Mouse (Mus musculus): ENCODE results near the gene Ang. TPM values are rescaled to one million over a fixed set of nuclear protein-coding genes. Genes with fewer than 3 reads are reported as not detected.

Gene Ang
- polyA plus RNA-seq, 1 experiment: 2.9 TPM

- DNase-seq: peak; percentile 52 to 69
- H3K27me3 ChIP-seq (ENCODE audit: control insufficient read depth, insufficient read depth, low read length): no peaks in the 10 kb centered on the region
- H3K27ac ChIP-seq (ENCODE audit: insufficient read depth, low read length): no peak overlapping the region
- no peak for TF ChIP-seq CTCF (IDR thresholded peaks at IDR 0.05; ENCODE audit: borderline replicate concordance, insufficient read depth, low read depth, low read length)
- no peak for TF ChIP-seq POLR2A (IDR thresholded peaks at IDR 0.05; ENCODE audit: borderline replicate concordance, insufficient read depth, low read length)
- 4% methylated on average over 40 of the region's 40 CpGs for WGBS
- H3K4me1 ChIP-seq (ENCODE audit: control insufficient read depth, insufficient read depth, low read length): no peaks in the 10 kb centered on the region
- H3K4me3 ChIP-seq (replicated peaks; ENCODE audit: insufficient read depth, low read depth, low read length): peak overlapping the region; percentile 68
Observed at GRCm38 (mm10) chr14:51082599-51083581, 8.1 kb upstream of the Ang start.

GRCm38 (mm10) chr14:51083805-51084204 lies 7.1 kb upstream of the Ang start:
- no peaks in the 10 kb centered on the region for H3K27me3 ChIP-seq (ENCODE audit: control insufficient read depth, insufficient read depth, low read length)
- H3K4me1 ChIP-seq (ENCODE audit: control insufficient read depth, insufficient read depth, low read length): no peaks in the 10 kb centered on the region
- DNase-seq: no peak
- no peak overlapping the region for H3K4me3 ChIP-seq (replicated peaks; ENCODE audit: insufficient read depth, low read depth, low read length)
- no peak overlapping the region for H3K27ac ChIP-seq (ENCODE audit: insufficient read depth, low read length)
- no peak for TF ChIP-seq POLR2A (IDR thresholded peaks at IDR 0.05; ENCODE audit: borderline replicate concordance, insufficient read depth, low read length)
- TF ChIP-seq CTCF (IDR thresholded peaks at IDR 0.05; ENCODE audit: borderline replicate concordance, insufficient read depth, low read depth, low read length): no peak
- 30% methylated on average over 7 of the region's 7 CpGs for WGBS

DNA sequence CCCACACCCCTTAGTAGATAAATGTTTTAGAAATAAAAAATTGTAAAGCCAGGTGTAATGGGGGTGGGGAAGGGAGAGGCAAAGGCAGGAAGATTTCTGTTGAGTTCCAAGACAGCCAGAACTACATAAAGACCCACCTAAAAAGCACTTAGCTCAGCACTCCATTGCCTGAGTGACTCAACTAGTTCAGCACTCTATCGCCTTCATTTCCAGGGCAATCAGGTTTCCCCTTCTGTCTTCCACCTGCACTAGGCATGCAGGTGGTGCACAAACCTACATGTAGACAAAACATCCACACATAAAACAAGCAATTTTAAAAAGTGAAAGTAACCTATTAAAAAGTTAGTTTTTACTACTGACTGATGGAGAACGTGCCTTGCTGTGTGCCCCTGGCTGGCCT lies 5.9 kb upstream of the Ang start:
- 89% methylated on average over 2 of the region's 2 CpGs for WGBS
- TF ChIP-seq POLR2A (IDR thresholded peaks at IDR 0.05; ENCODE audit: borderline replicate concordance, insufficient read depth, low read length) (no peak), CTCF (IDR thresholded peaks at IDR 0.05; ENCODE audit: borderline replicate concordance, insufficient read depth, low read depth, low read length) (no peak)
- Histone ChIP-seq H3K27ac (ENCODE audit: insufficient read depth, low read length) (no peak overlapping the region), H3K4me3 (replicated peaks; ENCODE audit: insufficient read depth, low read depth, low read length) (no peak overlapping the region), H3K4me1 (ENCODE audit: control insufficient read depth, insufficient read depth, low read length) (no peaks in the 10 kb centered on the region), H3K27me3 (ENCODE audit: control insufficient read depth, insufficient read depth, low read length) (no peaks in the 10 kb centered on the region)
- no peak for DNase-seq

- Histone ChIP-seq H3K27ac (ENCODE audit: insufficient read depth, low read length) (no peak overlapping the region), H3K27me3 (ENCODE audit: control insufficient read depth, insufficient read depth, low read length) (no peaks in the 10 kb centered on the region), H3K4me1 (ENCODE audit: control insufficient read depth, insufficient read depth, low read length) (no peaks in the 10 kb centered on the region), H3K4me3 (replicated peaks; ENCODE audit: insufficient read depth, low read depth, low read length) (no peak overlapping the region)
- 84% methylated on average over 4 of the region's 4 CpGs for WGBS
- TF ChIP-seq POLR2A (IDR thresholded peaks at IDR 0.05; ENCODE audit: borderline replicate concordance, insufficient read depth, low read length): no peak
- TF ChIP-seq CTCF (IDR thresholded peaks at IDR 0.05; ENCODE audit: borderline replicate concordance, insufficient read depth, low read depth, low read length): no peak
- no peak for DNase-seq
Observed at GRCm38 (mm10) chr14:51085911-51086310, 5.0 kb upstream of the Ang start.

- H3K4me1 ChIP-seq (ENCODE audit: control insufficient read depth, insufficient read depth, low read length): no peaks in the 10 kb centered on the region
- H3K4me3 ChIP-seq (replicated peaks; ENCODE audit: insufficient read depth, low read depth, low read length): peak overlapping the region; percentile 81
- DNase-seq: no peak
- no peak overlapping the region for H3K27ac ChIP-seq (ENCODE audit: insufficient read depth, low read length)
- 16% methylated on average over 9 of the region's 9 CpGs for WGBS
- TF ChIP-seq POLR2A (IDR thresholded peaks at IDR 0.05; ENCODE audit: borderline replicate concordance, insufficient read depth, low read length) (no peak), CTCF (IDR thresholded peaks at IDR 0.05; ENCODE audit: borderline replicate concordance, insufficient read depth, low read depth, low read length) (no peak)
- no peaks in the 10 kb centered on the region for H3K27me3 ChIP-seq (ENCODE audit: control insufficient read depth, insufficient read depth, low read length)
Observed at GRCm38 (mm10) chr14:51087762-51088161, 3.2 kb upstream of the Ang start.

DNA sequence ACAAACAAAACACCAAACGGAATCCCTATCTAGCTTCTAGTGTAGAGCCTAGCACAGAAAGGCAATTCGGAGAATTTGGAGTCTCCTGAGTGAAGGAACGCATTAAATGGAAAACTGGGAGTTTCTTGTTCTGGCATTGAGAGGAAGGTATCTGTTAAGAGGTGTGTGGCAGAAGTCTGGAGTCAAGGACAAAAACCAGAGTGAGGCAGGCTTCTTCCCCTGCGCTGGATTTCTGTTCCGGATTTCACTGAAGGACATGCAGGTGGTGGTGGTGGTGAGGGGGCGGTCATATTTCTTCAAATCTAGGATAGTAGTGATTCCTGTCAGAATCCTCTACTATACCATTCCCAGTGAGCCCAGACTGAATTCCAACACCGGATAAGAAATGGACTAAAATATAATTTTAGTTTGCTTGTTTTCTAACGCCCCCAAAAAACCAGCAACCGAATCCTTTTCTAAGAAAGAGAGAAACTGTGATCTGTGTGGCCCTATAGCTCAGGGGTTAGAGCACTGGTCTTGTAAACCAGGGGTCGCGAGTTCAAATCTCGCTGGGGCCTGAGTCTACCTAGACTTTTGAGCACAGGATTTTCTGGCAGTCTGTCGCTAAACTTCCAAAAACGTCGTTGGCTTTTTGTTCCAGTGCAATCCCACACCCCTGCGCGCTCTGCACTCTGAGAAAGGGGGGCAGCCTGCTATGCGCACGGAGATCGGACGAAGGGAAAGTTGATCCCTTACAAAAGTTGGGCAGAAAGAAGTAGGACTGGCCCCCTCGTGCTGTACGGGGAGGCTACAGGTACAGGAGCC lies 2.6 kb upstream of the Ang start:
- TF ChIP-seq POLR2A (IDR thresholded peaks at IDR 0.05; ENCODE audit: borderline replicate concordance, insufficient read depth, low read length) (no peak), CTCF (IDR thresholded peaks at IDR 0.05; ENCODE audit: borderline replicate concordance, insufficient read depth, low read depth, low read length) (no peak)
- Histone ChIP-seq H3K27ac (ENCODE audit: insufficient read depth, low read length) (0 out of 2 replicates have a peak overlapping the region, but pooled peaks have one; percentile 27), H3K27me3 (ENCODE audit: control insufficient read depth, insufficient read depth, low read length) (no peaks in the 10 kb centered on the region), H3K4me1 (ENCODE audit: control insufficient read depth, insufficient read depth, low read length) (no peaks in the 10 kb centered on the region), H3K4me3 (replicated peaks; ENCODE audit: insufficient read depth, low read depth, low read length) (peak overlapping the region; percentile 81)
- WGBS: under 1% methylated on average over 23 of the region's 23 CpGs
- DNase-seq: peak; percentile 86 to 89

GRCm38 (mm10) chr14:51088970-51089673 lies 1.8 kb upstream of the Ang start:
- TF ChIP-seq POLR2A (IDR thresholded peaks at IDR 0.05; ENCODE audit: borderline replicate concordance, insufficient read depth, low read length) (no peak), CTCF (IDR thresholded peaks at IDR 0.05; ENCODE audit: borderline replicate concordance, insufficient read depth, low read depth, low read length) (no peak)
- under 1% methylated on average over 34 of the region's 34 CpGs for WGBS
- H3K4me3 ChIP-seq (replicated peaks; ENCODE audit: insufficient read depth, low read depth, low read length): peak overlapping the region; percentile 81

More at GRCm38 (mm10) chr14:51088970-51089673, 1.8 kb upstream of the Ang start:
- Histone ChIP-seq H3K4me1 (ENCODE audit: control insufficient read depth, insufficient read depth, low read length) (no peaks in the 10 kb centered on the region), H3K27ac (ENCODE audit: insufficient read depth, low read length) (0 out of 2 replicates have a peak overlapping the region, but pooled peaks have one; percentile 17), H3K27me3 (ENCODE audit: control insufficient read depth, insufficient read depth, low read length) (no peaks in the 10 kb centered on the region)
- DNase-seq: peak; percentile 96 to 98

Measured in cerebellum, adult 2 months (tissue).